Mouse (Mus musculus): ENCODE data around the gene Nr1i3.

DNA sequence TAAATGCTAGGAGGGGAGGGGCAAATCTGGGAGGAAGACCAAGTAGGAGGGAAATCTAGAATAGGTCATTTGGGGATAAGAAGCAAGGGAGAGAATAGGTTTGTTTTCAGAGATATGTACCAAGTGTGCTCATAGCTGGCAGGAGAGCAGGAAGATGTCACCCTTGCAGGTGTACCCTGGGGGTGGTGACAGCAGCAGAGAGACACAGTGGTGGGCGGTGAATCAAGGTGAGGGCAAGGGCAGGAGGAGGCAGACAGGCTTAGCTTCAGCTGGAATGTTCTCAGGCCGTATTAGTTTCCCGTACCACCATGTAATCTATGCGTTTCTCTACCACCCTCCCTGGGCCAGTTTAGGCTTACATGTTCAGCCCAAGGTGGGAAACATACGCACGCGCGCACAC is 41.0 kb upstream of the Nr1i3 start:
- TF ChIP-seq CTCF (IDR thresholded peaks at IDR 0.05; ENCODE audit: borderline replicate concordance, insufficient read depth, low read depth, low read length) (no peak), POLR2A (IDR thresholded peaks at IDR 0.05; ENCODE audit: borderline replicate concordance, insufficient read depth, low read length) (no peak)

All from cerebellum, adult 2 months (tissue).